Mouse (Mus musculus): ENCODE data around the gene Slc26a3. TPM values are rescaled to one million over a fixed set of nuclear protein-coding genes. Genes with fewer than 3 reads are reported as not detected.

Slc26a3 gene
- polyA plus RNA-seq, 1 experiment from 2014 or later: 0.45 TPM

GRCm38 (mm10) chr12:31499314-31500131 lies 108.9 kb downstream of the Slc26a3 start, which contains the start of gene Cbll1:
Gene Cbll1, minus strand, starts transcription at chr12:31499616.
- H3K9me3 ChIP-seq (replicated peaks; ENCODE audit: control insufficient read depth, low read length): no peaks in the 10 kb centered on the region
- H3K9ac ChIP-seq (ENCODE audit: low read depth, low read length): peak within 1 kb of the TSS; percentile 93
- H3K4me3 ChIP-seq (ENCODE audit: low read depth, low read length): peak within 1 kb of the TSS; percentile 96
- no peaks in the 10 kb centered on the region; the same call in 1 of the 2 replicates for H3K36me3 ChIP-seq (ENCODE audit: control insufficient read depth, insufficient read depth)
- H3K27me3 ChIP-seq (ENCODE audit: control insufficient read depth, insufficient read depth, low read depth, low read length): no peaks in the 10 kb centered on the region
- peak within 1 kb of the TSS; percentile 87 for H3K4me2 ChIP-seq (ENCODE audit: low read depth, low read length)
- WGBS (ENCODE audit: insufficient replicate concordance): under 1% methylated on average over 68 of the region's 68 CpGs
- peaks cover 13% of the 10 kb centered on the region for H3K4me1 ChIP-seq (ENCODE audit: control insufficient read depth, low read depth, low read length)
- ATAC-seq (ENCODE audit: low read depth): peak; percentile 98
- H3K27ac ChIP-seq (ENCODE audit: low read length): peak within 1 kb of the TSS; percentile 26

- ATAC-seq (ENCODE audit: low read depth): no peak
- no peaks in the 10 kb centered on the region for H3K9me3 ChIP-seq (replicated peaks; ENCODE audit: control insufficient read depth, low read length)
- H3K27me3 ChIP-seq (ENCODE audit: control insufficient read depth, insufficient read depth, low read depth, low read length): no peaks in the 10 kb centered on the region
- peak overlapping the region; percentile 93 for H3K9ac ChIP-seq (ENCODE audit: low read depth, low read length)
- H3K27ac ChIP-seq (ENCODE audit: low read length): peak overlapping the region; percentile 26
- 11% methylated on average over 12 of the region's 12 CpGs for WGBS (ENCODE audit: insufficient replicate concordance)
- H3K4me2 ChIP-seq (ENCODE audit: low read depth, low read length): peak overlapping the region; percentile 85
- H3K4me3 ChIP-seq (ENCODE audit: low read depth, low read length): peak overlapping the region; percentile 96
- no peaks in the 10 kb centered on the region for H3K36me3 ChIP-seq (ENCODE audit: control insufficient read depth, insufficient read depth)
- H3K4me1 ChIP-seq (ENCODE audit: control insufficient read depth, low read depth, low read length): peaks cover 13% of the 10 kb centered on the region
Measured at GRCm38 (mm10) chr12:31500196-31500595, 109.5 kb downstream of the Slc26a3 start.

GRCm38 (mm10) chr12:31501266-31501665 lies 110.6 kb downstream of the Slc26a3 start:
- H3K4me3 ChIP-seq (ENCODE audit: low read depth, low read length): no peak overlapping the region
- no peak overlapping the region for H3K4me2 ChIP-seq (ENCODE audit: low read depth, low read length)
- H3K36me3 ChIP-seq (ENCODE audit: control insufficient read depth, insufficient read depth): no peaks in the 10 kb centered on the region
- H3K27ac ChIP-seq (ENCODE audit: low read length): no peak overlapping the region
- WGBS (ENCODE audit: insufficient replicate concordance): 26% methylated on average over 4 of the region's 4 CpGs
- H3K9ac ChIP-seq (ENCODE audit: low read depth, low read length): no peak overlapping the region
- peaks cover 13% of the 10 kb centered on the region for H3K4me1 ChIP-seq (ENCODE audit: control insufficient read depth, low read depth, low read length)
- no peak for ATAC-seq (ENCODE audit: low read depth)
- no peaks in the 10 kb centered on the region for H3K27me3 ChIP-seq (ENCODE audit: control insufficient read depth, insufficient read depth, low read depth, low read length)
- H3K9me3 ChIP-seq (replicated peaks; ENCODE audit: control insufficient read depth, low read length): no peaks in the 10 kb centered on the region

DNA sequence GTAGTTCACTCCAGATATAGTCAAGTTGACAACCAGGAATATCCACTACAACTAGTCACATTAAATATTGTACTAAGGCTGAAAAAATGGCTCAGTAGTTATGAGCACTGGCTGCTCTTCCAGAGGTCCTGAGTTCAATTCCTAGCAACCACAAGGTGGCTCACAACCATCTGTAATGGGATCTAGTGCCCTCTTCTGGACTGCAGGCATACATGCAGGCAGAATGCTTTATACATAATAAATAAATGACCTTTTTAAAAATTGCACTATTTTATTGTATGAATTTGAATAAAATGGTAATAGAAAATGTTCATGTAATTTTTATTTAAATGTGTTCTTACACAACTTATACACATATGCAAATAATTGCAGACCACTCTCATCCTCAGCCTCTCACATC lies 112.5 kb downstream of the Slc26a3 start:
- no peak overlapping the region for H3K9ac ChIP-seq (ENCODE audit: low read depth, low read length)
- no peaks in the 10 kb centered on the region for H3K36me3 ChIP-seq (ENCODE audit: control insufficient read depth, insufficient read depth)
- peaks cover 8% of the 10 kb centered on the region for H3K4me1 ChIP-seq (ENCODE audit: control insufficient read depth, low read depth, low read length)
- ATAC-seq (ENCODE audit: low read depth): no peak
- H3K4me3 ChIP-seq (ENCODE audit: low read depth, low read length): no peak overlapping the region
- no peak overlapping the region for H3K4me2 ChIP-seq (ENCODE audit: low read depth, low read length)
- no peak overlapping the region for H3K27ac ChIP-seq (ENCODE audit: low read length)
- no peaks in the 10 kb centered on the region for H3K9me3 ChIP-seq (replicated peaks; ENCODE audit: control insufficient read depth, low read length)
- H3K27me3 ChIP-seq (ENCODE audit: control insufficient read depth, insufficient read depth, low read depth, low read length): no peaks in the 10 kb centered on the region

- Histone ChIP-seq H3K4me1 (ENCODE audit: control insufficient read depth, low read depth, low read length) (no peaks in the 10 kb centered on the region), H3K27ac (ENCODE audit: low read length) (no peak overlapping the region), H3K9ac (ENCODE audit: low read depth, low read length) (no peak overlapping the region), H3K9me3 (replicated peaks; ENCODE audit: control insufficient read depth, low read length) (no peaks in the 10 kb centered on the region), H3K36me3 (ENCODE audit: control insufficient read depth, insufficient read depth) (no peaks in the 10 kb centered on the region), H3K4me3 (ENCODE audit: low read depth, low read length) (no peak overlapping the region), H3K27me3 (ENCODE audit: control insufficient read depth, insufficient read depth, low read depth, low read length) (no peaks in the 10 kb centered on the region), H3K4me2 (ENCODE audit: low read depth, low read length) (no peak overlapping the region)
- no peak for ATAC-seq (ENCODE audit: low read depth)
- 30% methylated on average over 6 of the region's 6 CpGs for WGBS (ENCODE audit: insufficient replicate concordance)
Measured at GRCm38 (mm10) chr12:31507718-31508364, 117.2 kb downstream of the Slc26a3 start.

DNA sequence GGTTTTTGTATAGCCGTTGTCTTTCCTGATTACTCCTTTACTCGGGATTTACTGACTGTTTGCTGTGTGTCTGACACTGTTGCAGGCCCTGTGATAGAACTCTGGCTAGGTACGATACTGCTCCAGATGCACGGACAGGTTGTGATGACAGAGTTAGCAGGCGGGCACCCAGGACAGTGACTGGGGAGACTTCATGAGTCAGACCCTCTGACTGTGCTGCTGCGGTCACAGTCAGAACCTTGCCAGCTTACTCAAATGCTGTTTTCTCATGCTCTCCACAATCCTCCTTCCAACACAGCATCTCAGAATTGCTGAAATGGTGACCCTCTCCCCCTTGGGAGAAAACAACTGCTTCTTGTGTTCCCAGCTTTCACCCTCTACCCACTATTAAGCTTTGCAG lies 117.8 kb downstream of the Slc26a3 start:
- no peaks in the 10 kb centered on the region for H3K9me3 ChIP-seq (replicated peaks; ENCODE audit: control insufficient read depth, low read length)
- H3K4me2 ChIP-seq (ENCODE audit: low read depth, low read length): no peak overlapping the region
- ATAC-seq (ENCODE audit: low read depth): no peak
- WGBS (ENCODE audit: insufficient replicate concordance): 73% methylated on average over 6 of the region's 6 CpGs
- no peaks in the 10 kb centered on the region for H3K4me1 ChIP-seq (ENCODE audit: control insufficient read depth, low read depth, low read length)
- H3K4me3 ChIP-seq (ENCODE audit: low read depth, low read length): no peak overlapping the region
- no peak overlapping the region for H3K27ac ChIP-seq (ENCODE audit: low read length)
- no peak overlapping the region for H3K9ac ChIP-seq (ENCODE audit: low read depth, low read length)
- no peaks in the 10 kb centered on the region for H3K36me3 ChIP-seq (ENCODE audit: control insufficient read depth, insufficient read depth)
- H3K27me3 ChIP-seq (ENCODE audit: control insufficient read depth, insufficient read depth, low read depth, low read length): no peaks in the 10 kb centered on the region

- no peak for ATAC-seq (ENCODE audit: low read depth)
Measured at GRCm38 (mm10) chr12:31511218-31511617, 120.5 kb downstream of the Slc26a3 start.

GRCm38 (mm10) chr12:31512634-31513411 lies 122.2 kb downstream of the Slc26a3 start:
- Histone ChIP-seq H3K36me3 (ENCODE audit: control insufficient read depth, insufficient read depth) (no peaks in the 10 kb centered on the region), H3K27ac (ENCODE audit: low read length) (no peak overlapping the region), H3K4me2 (ENCODE audit: low read depth, low read length) (no peak overlapping the region), H3K9me3 (replicated peaks; ENCODE audit: control insufficient read depth, low read length) (no peaks in the 10 kb centered on the region), H3K9ac (ENCODE audit: low read depth, low read length) (no peak overlapping the region), H3K4me1 (ENCODE audit: control insufficient read depth, low read depth, low read length) (no peaks in the 10 kb centered on the region), H3K27me3 (ENCODE audit: control insufficient read depth, insufficient read depth, low read depth, low read length) (no peaks in the 10 kb centered on the region), H3K4me3 (ENCODE audit: low read depth, low read length) (no peak overlapping the region)
- WGBS (ENCODE audit: insufficient replicate concordance): 75% methylated on average over 14 of the region's 14 CpGs
- no peak for ATAC-seq (ENCODE audit: low read depth)

More at GRCm38 (mm10) chr12:31511218-31511617, 120.5 kb downstream of the Slc26a3 start:
- H3K4me3 ChIP-seq (ENCODE audit: low read depth, low read length): no peak overlapping the region
- no peak overlapping the region for H3K27ac ChIP-seq (ENCODE audit: low read length)
- no peaks in the 10 kb centered on the region for H3K4me1 ChIP-seq (ENCODE audit: control insufficient read depth, low read depth, low read length)
- no peak overlapping the region for H3K4me2 ChIP-seq (ENCODE audit: low read depth, low read length)
- H3K9me3 ChIP-seq (replicated peaks; ENCODE audit: control insufficient read depth, low read length): no peaks in the 10 kb centered on the region
- no peaks in the 10 kb centered on the region for H3K27me3 ChIP-seq (ENCODE audit: control insufficient read depth, insufficient read depth, low read depth, low read length)
- 48% methylated on average over 5 of the region's 5 CpGs for WGBS (ENCODE audit: insufficient replicate concordance)
- H3K9ac ChIP-seq (ENCODE audit: low read depth, low read length): no peak overlapping the region
- no peaks in the 10 kb centered on the region for H3K36me3 ChIP-seq (ENCODE audit: control insufficient read depth, insufficient read depth)

Measured in liver, embryonic 16.5 days (tissue).